Mouse (Mus musculus) frontal cortex, postnatal 36 days (tissue): ENCODE measurements around the gene Nthl1.
"Not testable (repeated sequence)": the region's sequence is repeated elsewhere in the genome, so short reads cannot be mapped to it uniquely, and the experiment has no call there.

Source experiments
- DNase-seq, 2 experiments: peaks; one replicate each; pipeline ENCODE4 v3.0.0; 2022; ENCODE audit warnings: low spot score in 2 of 2

Nthl1 gene

GRCm38 (mm10) chr17:24650070-24650616 is 17.7 kb downstream of the Nthl1 start, which contains the start of gene Slc9a3r2:
Gene Slc9a3r2, minus strand, starts transcription at chr17:24650327.
- no peak for DNase-seq

DNA sequence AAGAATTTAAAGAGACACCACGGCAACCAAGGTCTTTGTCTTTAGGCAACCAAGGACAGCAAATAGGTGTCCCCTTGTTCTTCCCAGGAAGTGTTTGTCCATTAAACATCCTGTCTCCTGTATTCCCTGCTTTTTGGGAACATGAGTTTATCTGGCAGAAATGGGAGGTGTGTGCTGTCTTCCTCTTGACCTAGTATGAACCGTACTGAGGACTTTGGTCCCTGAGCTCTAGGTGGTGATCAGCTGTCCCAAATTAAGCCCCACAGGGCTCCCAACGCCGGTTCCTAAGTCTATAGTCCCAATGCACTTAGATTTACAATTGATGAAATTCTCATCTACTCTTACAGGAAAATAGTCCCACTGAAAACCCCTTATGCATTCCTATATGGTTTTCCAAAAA is 18.3 kb downstream of the Nthl1 start:
- DNase-seq: no peak

GRCm38 (mm10) chr17:24651835-24652234 is 19.4 kb downstream of the Nthl1 start:
- no peak for DNase-seq

- DNase-seq: peak; percentile 39 to 51
Measured at GRCm38 (mm10) chr17:24653967-24654710, 21.7 kb downstream of the Nthl1 start.

DNA sequence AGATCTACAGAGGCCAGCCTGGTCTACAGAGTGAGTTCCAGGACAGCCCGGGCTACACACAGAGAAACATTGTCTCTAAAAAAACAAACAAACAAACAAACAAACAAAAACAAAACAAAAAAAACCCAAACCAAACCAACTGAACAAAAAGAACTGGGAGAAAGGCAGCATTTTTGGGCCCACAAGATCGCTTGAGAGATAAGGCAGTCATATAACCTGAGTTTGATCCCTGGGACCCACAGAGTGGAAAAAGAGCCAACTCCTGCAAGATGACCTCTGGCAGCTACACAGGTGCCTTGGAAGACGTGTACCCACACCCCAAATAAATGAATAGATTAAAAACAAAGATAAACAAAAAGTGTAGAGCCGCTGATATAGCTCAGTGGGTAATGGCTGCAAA is 22.5 kb downstream of the Nthl1 start:
- DNase-seq: no peak

DNA sequence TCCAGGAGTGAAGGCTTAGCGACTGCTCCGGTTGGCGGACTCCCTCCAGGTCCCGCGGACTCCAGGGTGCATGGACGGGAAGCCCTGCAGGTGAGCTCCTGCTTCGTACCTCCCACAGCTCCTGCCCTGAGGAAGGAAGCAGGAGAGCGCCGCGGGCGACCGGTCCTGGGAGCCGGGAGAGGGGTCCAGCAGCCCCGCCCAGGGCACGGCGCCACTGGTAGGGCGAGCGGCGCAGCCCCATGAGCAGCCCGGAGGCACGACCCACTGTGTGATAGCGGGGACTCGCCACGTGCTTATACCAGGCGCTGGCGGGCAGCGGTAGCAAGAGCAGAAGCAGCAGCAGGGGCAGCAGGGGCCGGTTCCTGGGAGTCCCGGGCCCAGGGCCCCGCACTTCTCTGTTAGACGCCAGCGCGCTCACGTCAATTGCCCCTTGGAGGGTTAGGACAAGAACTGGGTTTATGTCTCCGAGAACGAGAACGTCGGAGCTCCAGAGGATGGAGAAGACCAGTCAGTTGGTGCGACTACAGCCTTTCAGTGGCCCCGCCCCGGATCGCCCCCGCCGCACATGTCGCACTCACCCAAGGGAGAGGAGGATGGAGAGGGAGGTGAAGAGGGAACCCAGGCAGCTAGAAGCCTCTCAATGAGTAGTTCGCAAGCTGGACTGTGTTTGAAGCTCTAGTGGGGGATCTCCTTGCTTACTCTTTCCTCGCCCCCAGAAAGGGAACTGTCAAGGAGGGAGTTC is 25.7 kb downstream of the Nthl1 start, which contains the start of gene Npw:
Gene Npw (minus strand): TSS at position 441 of the 742 bp plus-strand sequence.
- DNase-seq: no peak

DNA sequence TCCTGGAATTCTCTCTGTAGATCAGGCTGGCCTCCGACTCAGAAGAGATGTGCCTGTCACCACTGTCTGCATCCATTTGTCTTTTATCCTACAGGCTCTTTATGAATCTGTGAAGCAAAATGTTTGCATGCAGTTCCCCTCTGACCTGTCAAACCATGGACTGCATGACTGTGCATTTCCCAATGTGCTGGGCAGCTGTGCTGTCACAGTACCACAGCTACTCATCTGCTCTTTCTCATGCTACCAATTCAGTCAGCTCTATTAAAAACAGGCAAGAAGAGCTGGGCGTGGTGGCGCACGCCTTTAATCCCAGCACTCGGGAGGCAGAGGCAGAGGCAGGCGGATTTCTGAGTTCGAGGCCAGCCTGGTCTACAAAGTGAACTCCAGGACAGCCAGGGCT is 34.5 kb downstream of the Nthl1 start:
- DNase-seq: not testable (repeated sequence)

- peak in 1 of 2 experiments; percentile 46 for DNase-seq
Measured at GRCm38 (mm10) chr17:24667416-24667815, 34.9 kb downstream of the Nthl1 start.

DNA sequence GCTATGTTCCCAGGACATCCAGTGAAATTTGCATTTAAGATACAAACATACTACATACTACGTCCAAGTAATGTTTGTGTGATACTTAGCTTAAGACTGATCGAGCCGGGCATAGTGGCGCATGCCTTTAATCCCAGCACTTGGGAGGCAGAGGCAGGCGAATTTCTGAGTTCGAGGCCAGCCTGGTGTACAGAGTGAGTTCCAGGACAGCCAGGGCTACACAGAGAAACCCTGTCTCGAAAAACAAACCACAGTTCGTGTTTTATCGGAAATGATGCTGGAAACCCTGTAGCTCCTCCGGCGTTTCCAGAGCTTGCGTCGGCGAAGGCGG is 36.7 kb downstream of the Nthl1 start:
- DNase-seq: not testable (repeated sequence)

DNA sequence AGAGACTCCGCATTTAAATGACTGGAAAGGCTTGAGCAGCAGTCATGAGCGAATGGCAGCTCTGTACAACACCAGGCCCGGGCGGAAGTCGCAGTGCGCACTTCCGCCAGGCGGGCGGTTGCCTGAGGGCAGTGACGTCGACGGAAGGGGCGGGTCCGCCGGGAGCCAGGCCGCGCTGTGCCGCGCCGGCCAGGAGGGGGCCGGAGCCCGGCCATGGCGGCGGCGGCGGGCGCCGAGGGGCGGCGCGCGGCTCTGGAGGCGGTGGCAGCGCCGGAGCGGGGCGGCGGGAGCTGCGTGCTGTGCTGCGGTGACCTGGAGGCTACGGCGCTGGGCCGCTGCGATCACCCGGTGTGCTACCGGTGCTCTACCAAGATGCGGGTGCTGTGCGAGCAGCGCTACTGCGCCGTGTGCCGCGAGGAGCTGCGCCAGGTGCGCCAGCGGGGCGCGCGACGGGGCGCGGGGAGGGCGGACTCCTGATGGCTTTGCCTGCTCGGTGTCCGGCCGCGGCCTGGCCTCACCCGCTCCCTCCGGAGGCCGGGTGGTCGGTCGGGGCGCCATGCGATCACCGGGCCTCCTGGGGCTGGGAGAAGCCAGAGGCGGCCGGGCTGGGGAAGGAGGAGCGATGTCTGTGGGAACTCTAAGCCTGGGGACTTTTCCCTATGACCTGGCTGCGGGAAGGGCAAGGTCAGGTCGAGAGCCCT is 37.2 kb downstream of the Nthl1 start, which contains the start of gene Zfp598:
Gene Zfp598 (plus strand): TSS at position 143 of the 701 bp plus-strand sequence.
- DNase-seq: peak; percentile 92 to 95

DNA sequence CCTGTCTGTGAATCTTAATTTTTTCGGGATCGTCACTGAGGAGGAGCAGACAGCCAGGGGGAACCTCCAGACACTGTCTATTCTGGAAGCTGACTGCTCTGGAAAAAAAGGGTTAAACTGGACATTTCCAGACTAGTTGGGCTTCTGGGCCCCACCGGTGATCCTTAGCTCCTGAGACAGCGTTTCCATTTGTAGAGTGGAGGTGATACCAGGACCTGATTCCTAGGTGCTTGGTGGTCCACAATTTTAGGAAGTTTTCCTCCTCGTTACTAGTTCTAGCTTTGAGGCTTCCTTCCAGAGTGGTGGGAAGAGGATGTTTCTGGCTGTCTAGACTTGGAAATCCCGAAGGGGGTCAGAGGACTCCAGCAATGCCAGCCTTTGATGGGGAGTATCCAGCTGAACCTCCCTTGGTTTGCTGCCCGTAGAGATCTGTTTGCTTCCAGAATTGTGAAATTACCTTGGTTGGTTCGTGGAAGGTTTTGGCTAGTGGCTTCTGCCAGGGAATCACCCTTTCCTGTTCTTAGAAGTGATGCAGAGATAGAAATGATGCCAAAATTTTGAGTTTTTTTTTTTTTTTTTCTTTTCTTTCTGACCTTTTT is 37.9 kb downstream of the Nthl1 start:
- no peak for DNase-seq

- no peak for DNase-seq
Measured at GRCm38 (mm10) chr17:24671346-24671745, 38.9 kb downstream of the Nthl1 start.

DNA sequence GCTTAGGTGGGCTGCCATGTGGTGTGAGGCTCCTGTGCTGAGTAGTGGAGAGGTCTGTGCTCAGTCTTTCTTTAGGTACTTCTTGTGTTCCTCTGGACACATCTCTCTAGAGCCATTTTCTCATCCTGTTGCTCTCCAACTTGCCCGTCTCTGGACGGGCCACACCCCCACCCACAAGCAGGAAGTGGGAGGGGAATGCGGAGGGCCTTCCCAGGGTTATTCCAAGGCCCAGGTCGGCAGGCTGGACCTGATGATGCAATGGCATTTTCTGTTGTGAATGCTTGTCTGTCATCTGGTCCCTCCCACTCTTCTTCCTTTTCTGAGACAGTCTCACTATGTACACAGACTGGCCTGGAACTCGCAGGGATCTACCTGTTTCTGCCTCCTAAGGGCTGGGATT is 39.7 kb downstream of the Nthl1 start:
- DNase-seq: no peak

- peak; percentile 54 to 72 for DNase-seq
Measured at GRCm38 (mm10) chr17:24674277-24674676, 41.8 kb downstream of the Nthl1 start.

- peak; percentile 38 to 78 for DNase-seq
Measured at GRCm38 (mm10) chr17:24676187-24676586, 43.7 kb downstream of the Nthl1 start.

DNA sequence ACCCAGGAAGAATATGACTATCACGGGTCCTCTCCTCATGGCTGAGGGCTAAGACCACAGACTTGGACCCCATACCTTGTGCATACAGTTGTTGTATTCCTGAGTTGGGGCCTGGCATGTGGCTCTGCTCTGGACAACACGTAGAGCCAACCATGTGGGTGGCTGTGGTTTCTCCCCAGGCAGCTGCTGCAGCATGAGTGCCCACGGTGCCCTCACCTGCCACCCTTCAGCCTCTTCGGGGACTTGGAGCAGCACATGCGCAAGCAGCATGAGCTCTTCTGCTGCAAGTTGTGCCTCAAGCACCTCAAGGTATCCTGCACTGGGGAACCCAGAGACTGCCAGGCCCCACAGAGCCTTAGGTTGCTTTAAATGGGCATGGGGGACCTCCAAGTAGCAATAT is 44.4 kb downstream of the Nthl1 start:
- no peak for DNase-seq

DNA sequence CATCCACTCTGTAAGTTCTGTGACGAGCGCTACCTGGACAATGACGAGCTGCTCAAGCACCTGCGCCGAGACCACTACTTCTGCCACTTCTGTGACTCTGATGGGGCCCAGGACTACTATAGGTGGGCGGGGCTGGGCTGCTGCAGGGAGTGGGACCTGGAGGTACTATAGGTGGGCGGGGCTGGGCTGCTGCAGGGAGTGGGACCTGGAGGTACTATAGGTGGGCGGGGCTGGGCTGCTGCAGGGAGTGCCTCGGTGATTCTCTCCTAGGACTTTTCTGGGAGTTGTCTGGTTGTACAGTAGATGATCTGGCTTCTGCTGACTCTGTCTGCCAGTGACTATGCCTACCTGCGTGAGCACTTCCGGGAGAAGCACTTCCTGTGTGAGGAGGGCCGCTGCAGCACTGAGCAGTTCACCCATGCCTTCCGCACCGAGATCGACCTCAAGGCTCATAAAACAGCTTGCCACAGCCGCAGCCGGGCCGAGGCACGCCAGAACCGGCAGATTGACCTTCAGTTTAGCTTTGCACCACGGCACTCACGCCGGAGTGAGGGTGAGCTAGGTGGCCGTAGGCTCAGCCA is 45.1 kb downstream of the Nthl1 start:
- DNase-seq: no peak

- no peak for DNase-seq
Measured at GRCm38 (mm10) chr17:24686514-24686913, 54.0 kb downstream of the Nthl1 start.

DNA sequence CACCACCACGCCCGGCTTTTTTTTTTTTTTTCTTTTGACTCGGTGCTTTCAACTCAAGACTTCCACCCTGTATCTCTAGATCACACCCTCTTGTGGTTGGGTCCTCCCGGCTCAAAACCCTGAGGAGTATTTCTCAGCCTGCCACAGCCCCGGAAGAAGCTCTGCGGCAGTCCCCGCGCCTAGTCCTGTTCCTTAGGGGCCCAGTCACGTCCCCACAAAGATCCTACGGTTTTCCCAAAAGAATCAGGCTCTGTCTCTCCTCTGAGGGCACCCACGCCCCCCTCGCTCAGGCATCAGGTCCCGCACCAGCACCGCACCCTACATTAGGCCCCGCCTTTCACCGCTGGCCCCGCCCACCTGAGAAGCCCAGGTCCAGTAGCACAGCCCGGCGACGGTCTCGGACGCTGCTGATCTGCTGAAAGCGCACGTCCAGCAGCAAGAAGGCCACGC is 54.7 kb downstream of the Nthl1 start:
- no peak for DNase-seq

GRCm38 (mm10) chr17:24687599-24687998 is 55.1 kb downstream of the Nthl1 start:
- no peak for DNase-seq
